Mouse (Mus musculus) lung, embryonic 16.5 days (tissue): Measurements from ENCODE around the gene Tmem45a. TPM values are rescaled to one million over a fixed set of nuclear protein-coding genes. Genes with fewer than 3 reads are reported as not detected.

Experiments
- polyA plus RNA-seq: library from polyadenylated mRNA; unstranded; fragments of >200 nt; fragmentation: Nextera tagmentation; extraction: Ambion mirVana; gene quantifications from 2 replicates; pipeline ENCODE4 v1.2.1, GENCODE M21; 2015

Gene Tmem45a
- polyA plus RNA-seq, 1 experiment from 2014 or later = 46.9 TPM

Other genes starting within 250 kb of the Tmem45a start
- gene Tfg, start 168.7 kb downstream of the Tmem45a start, polyA plus RNA-seq = 128 and 144 TPM in 2 replicates
- gene Adgrg7, start 90.3 kb downstream of the Tmem45a start, polyA plus RNA-seq = not detected in 2 replicates
- gene Lnp1, start 41.9 kb upstream of the Tmem45a start, polyA plus RNA-seq = 0.40 TPM in 1 of 2 replicates, not detected in the other
- gene Tmem45a2, start 185.2 kb upstream of the Tmem45a start, polyA plus RNA-seq = 0.06 TPM in 1 of 2 replicates, not detected in the other
- gene Tomm70a, start 235.5 kb upstream of the Tmem45a start, polyA plus RNA-seq = 28.6 and 31.0 TPM in 2 replicates